Mouse (Mus musculus): ENCODE measurements at regions not wholly inside any gene's neighbourhood (a gene's known extent, or its start where the extent isn't known, plus 50 kb on each side); places are given as distances from the start of the nearest gene placed in this dataset.
A peak's percentile ranks its signal among the peaks of the same experiment; 100 is the strongest.

- H3K27me3 ChIP-seq, result no peaks in the 10 kb centered on the region
- no peaks in the 10 kb centered on the region for H3K9me3 ChIP-seq
- no peak for ATAC-seq (ENCODE audit: low FRiP score, low read depth)
- H3K9ac ChIP-seq, result no peak overlapping the region
- peaks cover 14% of the 10 kb centered on the region for H3K4me1 ChIP-seq
- no peak overlapping the region for H3K27ac ChIP-seq
- no peak overlapping the region for H3K4me2 ChIP-seq (replicated peaks)
- H3K36me3 ChIP-seq, result no peaks in the 10 kb centered on the region
- no peak overlapping the region for H3K4me3 ChIP-seq
- WGBS, result 77% methylated on average over 2 of the region's 2 CpGs
Observed at GRCm38 (mm10) chr12:70640186-70640585, 185.1 kb upstream of the Frmd6 start.

- no peak overlapping the region for H3K27ac ChIP-seq
- H3K4me1 ChIP-seq, result peaks cover 21% of the 10 kb centered on the region
- ATAC-seq (ENCODE audit: low FRiP score, low read depth), result no peak
- no peaks in the 10 kb centered on the region for H3K9me3 ChIP-seq
- no peaks in the 10 kb centered on the region for H3K27me3 ChIP-seq
- no peak overlapping the region for H3K9ac ChIP-seq
- H3K4me2 ChIP-seq (replicated peaks), result no peak overlapping the region
- no peaks in the 10 kb centered on the region for H3K36me3 ChIP-seq
- no peak overlapping the region for H3K4me3 ChIP-seq
- WGBS, result 76% methylated on average over 2 of the region's 2 CpGs
Observed at GRCm38 (mm10) chr12:70644910-70645309, 180.4 kb upstream of the Frmd6 start.

- 68% methylated on average over 3 of the region's 3 CpGs for WGBS
- no peak for ATAC-seq (ENCODE audit: low FRiP score, low read depth)
- no peak overlapping the region for H3K4me2 ChIP-seq (replicated peaks)
Observed at GRCm38 (mm10) chr12:70645407-70645806, 179.9 kb upstream of the Frmd6 start.

GRCm38 (mm10) chr12:70647516-70647915, 177.8 kb upstream of the Frmd6 start:
- 32% methylated on average over 6 of the region's 6 CpGs for WGBS
- Histone ChIP-seq H3K9me3 (no peaks in the 10 kb centered on the region), H3K27me3 (no peaks in the 10 kb centered on the region), H3K36me3 (no peaks in the 10 kb centered on the region), H3K4me3 (no peak overlapping the region), H3K27ac (peak overlapping the region; percentile 66; the same call in 1 of the 2 replicates), H3K4me2 (replicated peaks) (no peak overlapping the region), H3K4me1 (peaks cover 21% of the 10 kb centered on the region), H3K9ac (no peak overlapping the region; the same call in 1 of the 2 replicates)
- ATAC-seq (ENCODE audit: low FRiP score, low read depth), result no peak

More at GRCm38 (mm10) chr12:70645407-70645806, 179.9 kb upstream of the Frmd6 start:
- no peaks in the 10 kb centered on the region for H3K27me3 ChIP-seq
- no peaks in the 10 kb centered on the region for H3K9me3 ChIP-seq
- no peaks in the 10 kb centered on the region for H3K36me3 ChIP-seq
- H3K9ac ChIP-seq, result no peak overlapping the region
- no peak overlapping the region for H3K4me3 ChIP-seq
- H3K4me1 ChIP-seq, result peaks cover 21% of the 10 kb centered on the region
- no peak overlapping the region for H3K27ac ChIP-seq

GRCm38 (mm10) chr12:70648179-70648811, 177.0 kb upstream of the Frmd6 start:
- peaks cover 21% of the 10 kb centered on the region for H3K4me1 ChIP-seq
- H3K27me3 ChIP-seq, result no peaks in the 10 kb centered on the region
- no peaks in the 10 kb centered on the region for H3K36me3 ChIP-seq
- no peak; the same call in 1 of the 2 replicates for ATAC-seq (ENCODE audit: low FRiP score, low read depth)
- 46% methylated on average over 6 of the region's 6 CpGs for WGBS
- H3K4me3 ChIP-seq, result no peak overlapping the region
- H3K27ac ChIP-seq, result peak overlapping the region; percentile 48; the same call in 1 of the 2 replicates
- peak overlapping the region; percentile 27; the same call in 1 of the 2 replicates for H3K4me2 ChIP-seq (replicated peaks)
- H3K9ac ChIP-seq, result no peak overlapping the region
- no peaks in the 10 kb centered on the region for H3K9me3 ChIP-seq

GRCm38 (mm10) chr12:70648812-70649188, 176.5 kb upstream of the Frmd6 start:
- H3K27ac ChIP-seq, result no peak overlapping the region
- no peak overlapping the region for H3K4me2 ChIP-seq (replicated peaks)
- no peak for ATAC-seq (ENCODE audit: low FRiP score, low read depth)
- H3K36me3 ChIP-seq, result no peaks in the 10 kb centered on the region
- WGBS, result 82% methylated on average over 1 of the region's 1 CpGs
- H3K9ac ChIP-seq, result no peak overlapping the region
- no peaks in the 10 kb centered on the region for H3K9me3 ChIP-seq
- H3K4me3 ChIP-seq, result no peak overlapping the region
- no peaks in the 10 kb centered on the region for H3K27me3 ChIP-seq
- H3K4me1 ChIP-seq, result peaks cover 21% of the 10 kb centered on the region

- H3K4me2 ChIP-seq (replicated peaks), result no peak overlapping the region
- H3K4me1 ChIP-seq, result peaks cover 21% of the 10 kb centered on the region
- no peaks in the 10 kb centered on the region for H3K36me3 ChIP-seq
- 85% methylated on average over 2 of the region's 2 CpGs for WGBS
- no peak overlapping the region for H3K27ac ChIP-seq
- H3K4me3 ChIP-seq, result no peak overlapping the region
- H3K27me3 ChIP-seq, result no peaks in the 10 kb centered on the region
- no peaks in the 10 kb centered on the region for H3K9me3 ChIP-seq
- ATAC-seq (ENCODE audit: low FRiP score, low read depth), result no peak
- no peak overlapping the region for H3K9ac ChIP-seq
Observed at GRCm38 (mm10) chr12:70649691-70650090, 175.6 kb upstream of the Frmd6 start.

- Histone ChIP-seq H3K4me1 (peaks cover 21% of the 10 kb centered on the region), H3K36me3 (no peaks in the 10 kb centered on the region), H3K9me3 (no peaks in the 10 kb centered on the region), H3K27me3 (no peaks in the 10 kb centered on the region), H3K27ac (no peak overlapping the region), H3K9ac (no peak overlapping the region), H3K4me3 (no peak overlapping the region), H3K4me2 (replicated peaks) (no peak overlapping the region)
- ATAC-seq (ENCODE audit: low FRiP score, low read depth), result no peak
- WGBS, result 82% methylated on average over 4 of the region's 4 CpGs
Observed at GRCm38 (mm10) chr12:70650470-70650869, 174.8 kb upstream of the Frmd6 start.

- H3K4me1 ChIP-seq, result peaks cover 17% of the 10 kb centered on the region
- no peaks in the 10 kb centered on the region for H3K36me3 ChIP-seq
- no peaks in the 10 kb centered on the region for H3K9me3 ChIP-seq
- H3K4me2 ChIP-seq (replicated peaks), result no peak overlapping the region
- no peak for ATAC-seq (ENCODE audit: low FRiP score, low read depth)
- H3K27ac ChIP-seq, result no peak overlapping the region
- H3K4me3 ChIP-seq, result no peak overlapping the region
- H3K9ac ChIP-seq, result no peak overlapping the region
- no peaks in the 10 kb centered on the region for H3K27me3 ChIP-seq
- 91% methylated on average over 3 of the region's 3 CpGs for WGBS
Observed at GRCm38 (mm10) chr12:70652751-70653150, 172.6 kb upstream of the Frmd6 start.

GRCm38 (mm10) chr12:70653971-70654370, 171.3 kb upstream of the Frmd6 start:
- H3K4me3 ChIP-seq, result no peak overlapping the region
- H3K36me3 ChIP-seq, result no peaks in the 10 kb centered on the region
- no peaks in the 10 kb centered on the region for H3K27me3 ChIP-seq
- no peak overlapping the region for H3K4me2 ChIP-seq (replicated peaks)
- no peaks in the 10 kb centered on the region for H3K9me3 ChIP-seq
- no peak overlapping the region for H3K9ac ChIP-seq
- WGBS, result 78% methylated on average over 8 of the region's 8 CpGs
- no peak for ATAC-seq (ENCODE audit: low FRiP score, low read depth)
- no peak overlapping the region for H3K27ac ChIP-seq
- H3K4me1 ChIP-seq, result peaks cover 5% of the 10 kb centered on the region

- peaks cover 5% of the 10 kb centered on the region for H3K4me1 ChIP-seq
- H3K9ac ChIP-seq, result no peak overlapping the region
- no peaks in the 10 kb centered on the region for H3K9me3 ChIP-seq
- no peak for ATAC-seq (ENCODE audit: low FRiP score, low read depth)
- no peaks in the 10 kb centered on the region for H3K27me3 ChIP-seq
- H3K4me3 ChIP-seq, result no peak overlapping the region
- no peak overlapping the region for H3K4me2 ChIP-seq (replicated peaks)
- 76% methylated on average over 3 of the region's 3 CpGs for WGBS
- H3K36me3 ChIP-seq, result no peaks in the 10 kb centered on the region
- H3K27ac ChIP-seq, result no peak overlapping the region
Observed at GRCm38 (mm10) chr12:70654546-70654945, 170.8 kb upstream of the Frmd6 start.

GRCm38 (mm10) chr12:70655411-70655811, 169.9 kb upstream of the Frmd6 start:
- no peak overlapping the region for H3K27ac ChIP-seq
- no peak overlapping the region for H3K4me3 ChIP-seq
- ATAC-seq (ENCODE audit: low FRiP score, low read depth), result no peak
- no peaks in the 10 kb centered on the region for H3K27me3 ChIP-seq
- no peaks in the 10 kb centered on the region for H3K9me3 ChIP-seq
- H3K9ac ChIP-seq, result no peak overlapping the region
- H3K36me3 ChIP-seq, result no peaks in the 10 kb centered on the region
- no peak overlapping the region for H3K4me2 ChIP-seq (replicated peaks)
- WGBS, result 82% methylated on average over 2 of the region's 2 CpGs
- H3K4me1 ChIP-seq, result peaks cover 5% of the 10 kb centered on the region

- H3K36me3 ChIP-seq, result no peaks in the 10 kb centered on the region
- no peak overlapping the region for H3K9ac ChIP-seq
- H3K27me3 ChIP-seq, result no peaks in the 10 kb centered on the region
- ATAC-seq (ENCODE audit: low FRiP score, low read depth), result no peak
- no peaks in the 10 kb centered on the region for H3K9me3 ChIP-seq
- H3K4me3 ChIP-seq, result no peak overlapping the region
- no peak overlapping the region for H3K27ac ChIP-seq
- peaks cover 5% of the 10 kb centered on the region for H3K4me1 ChIP-seq
- no peak overlapping the region for H3K4me2 ChIP-seq (replicated peaks)
- 64% methylated on average over 8 of the region's 8 CpGs for WGBS
Observed at GRCm38 (mm10) chr12:70655900-70656544, 169.3 kb upstream of the Frmd6 start.

Data from limb, embryonic 13.5 days (tissue).